Mouse (Mus musculus) embryonic stem cell, embryonic (primary cell): Measurements from ENCODE around the gene Dip2a.

Experiments
- CTCF ChIA-PET, 4 experiments: fragments of 300-600 bp in 2 of 4; fragments of 350-600 bp in 2 of 4; sonication (Branson Sonifier 250); formaldehyde crosslinking; loops; one replicate each; lab custom pipeline; 2022; ENCODE audit warnings: inconsistent platforms in 2 of 4; lab: Charles Lee
- POLR2A ChIA-PET, 4 experiments: fragments of 300-600 bp in 2 of 4; fragments of 350-600 bp in 2 of 4; sonication (Branson Sonifier 250); formaldehyde crosslinking; loops; one replicate each; lab custom pipeline; 2022; ENCODE audit warnings: antibody characterized with exemption in 4 of 4, inconsistent platforms in 1 of 4; lab: Charles Lee

Gene Dip2a

DNA sequence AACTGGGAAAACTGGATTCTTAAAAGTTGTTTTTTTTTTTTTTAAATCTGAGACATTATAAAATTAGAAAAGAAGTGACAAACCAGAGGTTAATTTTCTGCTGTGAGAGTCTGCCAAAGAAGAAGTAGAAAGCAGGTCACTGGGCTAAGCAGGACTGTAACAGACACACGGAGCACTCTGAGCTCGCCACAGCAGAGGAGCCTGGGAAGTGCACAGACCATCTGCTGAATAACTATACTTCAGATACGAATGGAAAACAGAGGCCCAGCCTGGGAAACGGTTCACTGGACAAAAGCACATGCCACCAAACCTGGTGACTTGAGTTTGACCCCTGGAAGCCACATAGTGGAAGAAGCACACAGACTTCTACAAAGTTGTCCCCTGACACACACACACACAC, 10.7 kb downstream of the Dip2a start:
- POLR2A ChIA-PET, result interaction anchor here in 2 of 4 experiments (0.7 to 1.2 kb wide), 2 partner anchors 10 to 32 kb away, joined by 3 to 5 read pairs; no protein-coding TSS in a partner anchor
- CTCF ChIA-PET, result interaction anchor here in 2 of 4 experiments (0.5 to 1.1 kb wide), 3 partner anchors 57 to 526 kb away, joined by 3 read pairs; no protein-coding TSS in a partner anchor

DNA sequence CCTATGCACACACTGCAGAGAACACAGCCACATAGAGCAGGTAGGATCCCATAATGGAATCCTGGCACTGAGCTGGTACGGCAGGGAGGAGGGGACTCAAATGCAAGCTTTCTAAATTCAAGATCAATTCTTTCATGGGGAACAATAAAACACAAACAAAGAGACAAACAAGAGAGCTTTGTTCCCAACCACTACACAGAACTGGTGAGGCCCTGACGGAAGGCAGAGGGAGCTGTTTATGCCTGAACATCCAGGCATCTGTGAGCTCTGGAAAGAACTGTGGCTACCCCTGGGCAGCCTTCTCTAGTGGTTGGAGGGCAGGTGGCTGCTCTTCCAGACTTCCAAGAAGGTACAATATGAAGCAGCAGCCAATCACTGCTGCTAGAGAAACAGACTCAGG, 13.1 kb downstream of the Dip2a start:
- ChIA-PET CTCF (interaction anchor here in 1 of 4 experiments (0.5 kb wide), 1 partner anchor 141 kb away, joined by 6 read pairs; no protein-coding TSS in a partner anchor), POLR2A (interaction anchor here in 1 of 4 experiments (0.9 to 1.0 kb wide), 2 partner anchors 10 to 11 kb away, joined by 3 read pairs; no protein-coding TSS in a partner anchor)

DNA sequence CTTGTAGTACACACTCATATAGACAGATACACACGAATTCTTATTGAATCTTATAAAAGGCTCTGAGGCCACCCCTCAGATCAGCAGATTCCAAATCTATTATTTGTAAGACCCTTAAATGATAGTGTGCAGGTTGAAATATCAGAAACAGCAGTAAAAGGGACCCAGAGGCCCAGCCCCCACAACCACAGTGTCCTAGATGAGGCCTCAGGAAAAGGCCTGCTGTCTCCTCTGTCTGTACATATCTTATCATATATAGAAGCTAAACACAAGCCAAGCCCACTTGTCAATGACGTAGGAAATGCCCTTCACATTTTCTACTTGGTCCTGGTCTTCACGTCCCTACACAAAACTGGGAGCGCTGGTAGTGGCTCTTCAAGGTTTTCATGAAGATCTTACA, 16.0 kb downstream of the Dip2a start:
- ChIA-PET POLR2A (no interaction called here), CTCF (no interaction called here)

GRCm38 (mm10) chr10:76328574-76328973, 16.5 kb downstream of the Dip2a start:
- ChIA-PET CTCF (no interaction called here), POLR2A (interaction anchor here in 1 of 4 experiments (1.0 kb wide), 1 partner anchor 17 kb away, joined by 4 read pairs; no protein-coding TSS in a partner anchor)

DNA sequence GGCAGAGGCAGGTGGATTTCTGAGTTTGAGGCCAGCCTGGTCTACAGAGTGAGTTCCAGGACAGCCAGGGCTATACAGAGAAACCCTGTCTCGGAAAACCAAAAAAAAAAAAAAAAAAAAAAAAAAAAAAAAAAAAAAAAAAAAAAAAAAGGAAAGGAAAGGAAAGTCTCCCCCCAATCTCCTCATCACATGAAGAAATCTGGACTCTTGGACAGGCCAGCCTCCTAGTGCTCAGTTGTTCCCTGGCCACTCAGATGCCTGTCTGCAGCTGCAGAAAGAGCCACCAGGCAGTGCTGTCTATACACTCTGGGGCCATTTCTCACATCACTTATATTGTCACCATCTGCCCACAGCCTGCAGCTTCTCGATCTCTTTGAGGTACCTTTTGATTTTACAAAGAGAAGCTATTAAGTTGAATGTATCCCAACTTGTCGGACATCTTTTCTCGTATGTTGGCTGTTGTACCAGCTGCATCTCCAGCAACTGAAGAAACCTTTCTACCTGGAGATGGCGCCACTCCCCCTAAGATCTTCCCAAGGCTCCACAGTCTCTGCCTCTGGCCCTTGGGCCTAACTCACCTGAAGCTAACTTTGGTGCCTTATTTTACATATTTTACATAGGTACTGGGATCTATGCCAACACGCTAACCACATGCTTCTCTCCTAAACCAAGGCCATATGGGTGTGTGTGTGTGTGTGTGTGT, 18.6 kb downstream of the Dip2a start:
- ChIA-PET CTCF (interaction anchor here (0.6 to 2.1 kb wide), 28 partner anchors 9 to 1752 kb away, joined by 3 to 11 read pairs (median 4); partner anchors contain the start of gene Dip2a (in 2 of the 4)), POLR2A (interaction anchor here in 1 of 4 experiments (1.0 kb wide), 1 partner anchor 9 kb away, joined by 3 read pairs; no protein-coding TSS in a partner anchor)

DNA sequence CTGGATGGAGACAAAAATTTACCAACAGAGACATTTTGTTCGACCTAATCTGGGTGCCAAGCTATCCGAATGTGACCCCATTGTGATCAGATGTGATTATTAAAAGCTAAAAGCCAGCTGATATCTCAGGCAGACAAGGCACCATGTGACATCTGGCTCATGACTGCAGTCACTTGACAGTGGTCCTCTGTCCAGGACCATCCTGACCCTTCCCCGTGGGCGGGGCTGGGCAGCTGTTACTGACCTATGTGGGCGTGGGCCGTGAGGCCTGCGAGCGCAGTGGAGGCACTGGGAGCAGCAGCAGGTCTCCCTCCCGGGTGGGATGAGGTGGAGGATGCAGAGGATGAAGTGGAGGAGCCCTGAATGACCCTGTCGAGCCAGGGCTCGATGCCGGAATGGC, 27.5 kb downstream of the Dip2a start:
- CTCF ChIA-PET, result interaction anchor here in 1 of 4 experiments (1.0 kb wide), 1 partner anchor 9 kb away, joined by 3 read pairs; no protein-coding TSS in a partner anchor

DNA sequence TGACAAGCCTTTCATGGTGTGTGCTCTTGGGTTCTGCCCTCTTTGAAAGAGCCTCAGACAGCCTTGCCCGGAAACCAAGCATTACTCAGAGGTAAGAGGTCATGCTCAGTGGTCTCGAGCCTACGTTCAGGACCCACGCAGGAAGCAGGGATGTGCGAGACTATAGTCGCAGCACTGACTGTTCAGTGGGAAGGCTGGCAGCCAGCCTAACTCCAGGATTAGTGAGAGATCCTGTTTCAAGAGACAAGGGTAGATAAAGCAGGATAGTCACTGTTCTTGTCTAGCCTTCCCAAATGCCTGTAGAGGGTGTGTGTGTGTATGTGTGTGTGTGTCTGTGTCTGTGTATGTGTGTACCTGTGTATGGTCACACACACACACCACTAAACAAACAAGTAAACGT, 28.9 kb downstream of the Dip2a start:
- POLR2A ChIA-PET, result no interaction called here
- CTCF ChIA-PET, result interaction anchor here in 1 of 4 experiments (1.1 kb wide), 1 partner anchor 45 kb away, joined by 3 read pairs; no protein-coding TSS in a partner anchor

More for the DNA sequence above, 27.5 kb downstream of the Dip2a start:
- POLR2A ChIA-PET, result interaction anchor here in 2 of 4 experiments (0.7 to 1.3 kb wide), 3 partner anchors 9 to 28 kb away, joined by 3 to 4 read pairs (median 3); partner anchors contain the start of gene Dip2a (in 1 of the 2)

DNA sequence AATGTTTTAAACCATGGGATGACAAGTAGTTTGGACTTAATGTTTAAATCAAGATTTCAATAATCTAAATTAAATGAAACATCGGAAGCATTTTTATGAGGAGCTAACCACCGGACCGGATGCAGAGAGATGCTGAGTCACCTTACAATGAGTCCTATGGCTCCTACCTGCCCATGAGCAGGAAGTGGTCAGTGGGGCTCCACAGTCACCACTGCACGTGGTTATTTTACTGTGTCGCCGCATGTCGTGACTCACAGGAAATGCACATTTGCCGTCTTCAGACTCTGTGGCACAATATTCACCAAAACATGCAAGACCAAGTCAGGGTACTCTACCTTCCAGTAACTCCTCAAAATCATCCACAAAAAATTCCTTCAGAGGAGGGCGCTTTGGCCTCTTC, 38.4 kb downstream of the Dip2a start:
- POLR2A ChIA-PET, result interaction anchor here in 1 of 4 experiments (0.9 kb wide), 1 partner anchor 11 kb away, joined by 3 read pairs; no protein-coding TSS in a partner anchor
- CTCF ChIA-PET, result no interaction called here

DNA sequence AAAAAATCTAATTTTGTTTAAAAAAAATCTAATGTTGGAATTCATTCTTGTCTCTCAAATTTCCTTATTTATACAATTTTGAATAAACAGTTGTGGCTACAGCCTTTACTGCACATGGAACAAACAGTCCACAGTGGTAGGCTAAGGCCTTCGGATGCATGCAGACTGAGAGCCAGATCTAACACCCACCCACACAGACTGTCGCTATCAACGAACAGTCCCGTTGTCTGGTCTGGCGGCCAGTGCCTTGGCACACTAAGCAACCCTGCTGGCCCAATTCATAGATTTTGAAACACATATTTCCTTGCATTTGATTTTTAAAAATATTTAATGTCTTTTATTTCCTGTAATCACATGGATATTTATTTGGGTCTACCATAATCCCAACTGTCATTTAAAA, 45.0 kb downstream of the Dip2a start:
- POLR2A ChIA-PET, result interaction anchor here in 2 of 4 experiments (0.6 to 0.8 kb wide), 2 partner anchors 9 to 57 kb away, joined by 3 read pairs; no protein-coding TSS in a partner anchor
- CTCF ChIA-PET, result no interaction called here

DNA sequence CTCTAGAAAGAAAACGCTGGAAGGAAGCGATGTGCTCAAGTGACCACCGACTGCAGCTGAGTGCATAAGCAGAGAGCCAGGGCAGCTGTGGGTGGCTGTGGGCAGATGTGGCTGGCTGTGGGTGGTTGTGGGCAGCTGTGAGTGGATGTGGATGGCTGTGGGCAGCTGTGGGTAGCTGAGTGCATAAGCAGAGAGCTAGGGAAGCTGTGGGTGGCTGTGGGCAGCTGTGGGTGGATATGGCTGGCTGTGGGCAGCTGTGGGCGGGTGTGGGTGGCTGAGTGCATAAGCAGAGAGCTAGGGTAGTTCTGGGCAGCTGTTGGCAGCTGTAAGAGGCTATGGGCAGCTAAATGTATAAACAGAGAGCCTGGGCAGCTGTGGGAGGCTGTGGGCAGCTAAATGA, 51.9 kb downstream of the Dip2a start:
- ChIA-PET POLR2A (no interaction called here), CTCF (interaction anchor here in 3 of 4 experiments (0.6 to 1.2 kb wide), 3 partner anchors 22 to 46 kb away, joined by 3 to 4 read pairs (median 3); no protein-coding TSS in a partner anchor)

DNA sequence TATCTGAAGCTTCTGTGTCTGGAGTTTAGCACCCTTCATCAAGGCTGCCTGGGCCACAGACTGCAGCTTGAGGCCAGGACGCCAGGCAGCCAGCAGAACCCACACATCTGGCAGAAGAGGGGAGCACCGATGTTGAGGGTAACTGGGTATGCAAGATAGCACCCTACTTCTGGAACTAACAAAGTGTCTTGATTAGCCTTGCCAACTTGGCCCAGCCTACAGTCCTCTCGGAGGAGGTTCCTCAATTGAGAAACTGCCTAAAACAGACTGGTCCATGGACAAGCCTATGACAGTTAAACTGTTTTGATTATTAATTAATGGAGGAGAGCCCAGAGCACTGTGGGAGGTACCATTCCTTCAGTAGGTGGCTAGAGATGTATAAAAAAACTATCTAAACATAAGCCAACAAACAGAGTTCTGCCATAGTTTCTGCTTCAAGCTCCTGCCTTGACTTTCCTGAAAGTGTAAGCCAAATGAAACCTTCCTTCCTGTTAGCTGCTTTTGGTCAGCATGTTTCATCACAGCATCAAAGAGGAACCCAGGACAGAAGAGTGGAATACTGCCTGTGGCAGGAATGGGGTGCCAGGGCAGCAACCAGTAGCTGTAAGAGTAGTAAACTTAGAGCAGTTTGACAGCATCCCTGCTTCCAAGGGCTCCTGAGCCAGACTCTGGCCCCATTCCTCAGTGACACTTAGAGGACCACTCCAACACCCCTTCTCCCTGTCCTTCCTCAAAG, 55.0 kb downstream of the Dip2a start:
- CTCF ChIA-PET, result no interaction called here
- POLR2A ChIA-PET, result interaction anchor here in 1 of 4 experiments (0.7 kb wide), 1 partner anchor 10 kb away, joined by 3 read pairs; no protein-coding TSS in a partner anchor

DNA sequence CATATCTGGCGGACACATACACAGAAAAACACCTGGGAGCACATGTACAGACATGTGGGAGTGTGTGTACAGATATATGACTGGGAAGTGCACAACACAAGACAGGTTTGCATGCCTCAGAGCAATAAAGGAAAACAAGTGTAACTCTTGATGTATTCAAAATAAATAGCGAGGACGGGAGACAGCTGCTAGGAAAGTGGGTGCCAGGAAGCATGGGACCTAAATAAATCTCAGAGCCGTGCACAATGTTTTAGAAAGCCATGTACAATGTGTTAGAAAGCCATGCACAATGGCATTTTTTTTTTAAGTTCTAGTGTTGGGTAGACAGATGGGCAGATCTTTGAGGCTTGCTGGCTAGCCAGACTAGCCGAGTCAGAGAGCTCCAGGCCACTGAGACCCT, 56.0 kb downstream of the Dip2a start:
- ChIA-PET CTCF (no interaction called here), POLR2A (no interaction called here)

DNA sequence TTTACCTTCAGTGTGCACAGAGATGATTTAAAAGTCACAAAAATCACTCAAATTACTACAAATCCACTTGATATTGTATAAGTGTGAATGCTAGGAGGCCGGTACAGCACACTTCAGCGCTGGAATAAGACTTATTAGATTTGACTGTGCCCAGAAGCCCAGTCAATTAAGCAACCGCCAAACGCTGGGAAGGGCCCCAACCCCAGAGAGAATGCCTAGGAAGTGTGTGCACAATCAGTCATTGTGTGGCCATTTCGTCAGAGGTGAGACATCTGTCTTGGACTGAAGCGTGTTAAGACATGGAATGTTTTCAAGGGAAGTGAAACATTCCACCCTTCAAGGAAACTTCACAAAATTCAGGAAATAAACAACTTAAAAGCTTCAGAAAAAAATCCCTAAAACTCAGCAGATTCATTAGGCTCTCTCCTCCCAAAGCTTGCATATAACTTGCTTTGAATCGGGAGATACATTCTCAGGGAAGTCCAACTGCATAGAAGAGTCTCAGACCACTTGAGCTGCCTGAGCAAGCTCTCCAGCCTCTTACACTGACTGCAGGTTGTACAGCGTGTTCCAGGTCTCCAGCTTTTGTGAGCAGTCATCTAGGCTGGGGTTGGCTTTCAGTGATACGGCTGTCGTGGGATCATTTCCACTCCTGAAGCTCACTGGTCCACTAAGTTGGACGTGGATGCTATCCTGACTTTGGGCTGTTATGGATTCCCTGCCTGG, 56.7 kb downstream of the Dip2a start:
- CTCF ChIA-PET, result interaction anchor here in 1 of 4 experiments (0.5 kb wide), 1 partner anchor 24 kb away, joined by 6 read pairs; no protein-coding TSS in a partner anchor
- POLR2A ChIA-PET, result no interaction called here

- POLR2A ChIA-PET, result interaction anchor here in 1 of 4 experiments (1.2 kb wide), 1 partner anchor 41 kb away, joined by 3 read pairs; the partner anchor contains the start of gene Prmt2
- CTCF ChIA-PET, result interaction anchor here in 1 of 4 experiments (0.5 kb wide), 1 partner anchor 292 kb away, joined by 6 read pairs; no protein-coding TSS in a partner anchor
Measured at GRCm38 (mm10) chr10:76278541-76279097, 66.5 kb downstream of the Dip2a start.

DNA sequence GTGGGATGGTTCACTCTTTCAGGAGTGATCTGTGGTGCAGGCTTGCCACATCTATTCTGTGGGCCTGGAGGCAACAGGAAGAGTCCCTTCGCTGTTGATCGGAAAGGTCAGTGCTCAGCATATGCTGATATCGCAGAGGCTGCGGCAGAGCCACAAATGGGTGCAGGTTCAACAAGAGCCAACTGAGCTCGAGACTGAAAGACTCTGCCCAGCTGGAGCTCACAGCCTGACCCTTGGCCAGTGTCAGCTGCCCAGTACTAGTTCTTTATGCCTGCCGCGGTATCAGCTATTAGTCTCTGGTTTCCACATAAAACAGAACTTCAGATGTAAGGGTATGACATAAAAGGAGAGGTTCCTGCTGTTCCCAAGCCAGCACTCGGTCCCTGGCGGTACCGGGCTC, 69.8 kb downstream of the Dip2a start:
- ChIA-PET CTCF (interaction anchor here in 2 of 4 experiments (0.5 to 1.2 kb wide), 2 partner anchors 50 to 157 kb away, joined by 3 to 4 read pairs; no protein-coding TSS in a partner anchor), POLR2A (interaction anchor here in 1 of 4 experiments (1.5 kb wide), 1 partner anchor 18 kb away, joined by 3 read pairs; no protein-coding TSS in a partner anchor)

- ChIA-PET CTCF (interaction anchor here in 3 of 4 experiments (0.6 to 1.2 kb wide), 11 partner anchors 9 to 603 kb away, joined by 3 to 4 read pairs (median 3); no protein-coding TSS in a partner anchor), POLR2A (interaction anchor here in 1 of 4 experiments (1.0 kb wide), 1 partner anchor 75 kb away, joined by 3 read pairs; no protein-coding TSS in a partner anchor)
Measured at GRCm38 (mm10) chr10:76271238-76271637, 73.9 kb downstream of the Dip2a start.

- ChIA-PET POLR2A (interaction anchor here in 1 of 4 experiments (2.0 kb wide), 1 partner anchor 24 kb away, joined by 5 read pairs; the partner anchor contains the start of gene Prmt2), CTCF (interaction anchor here in 2 of 4 experiments (0.6 to 1.7 kb wide), 4 partner anchors 8 to 133 kb away, joined by 3 to 6 read pairs (median 4); no protein-coding TSS in a partner anchor)
Measured at GRCm38 (mm10) chr10:76262431-76262830, 82.7 kb downstream of the Dip2a start.
